Mouse (Mus musculus) heart, embryonic 12.5 days (tissue): ENCODE data around the gene Npsr1. TPM values are rescaled to one million over a fixed set of nuclear protein-coding genes. Genes with fewer than 3 reads are reported as not detected.

Experiments
- ATAC-seq: fragments of 200-750 bp; cut with Nextera tagmentation; 2 replicates; pipeline ENCODE4 v1.8.0; 2017; ENCODE audit warnings: moderate TSS enrichment, moderate library complexity; ENCODE audit not compliant: insufficient number of reproducible peaks, low FRiP score
- H3K27ac ChIP-seq: fragments of 300-500 bp; sonication (generic); 2 replicates; pipeline ENCODE4 v1.5.1; 2016; ENCODE audit warnings: mild to moderate bottlenecking, moderate library complexity; ENCODE audit not compliant: poor library complexity, severe bottlenecking
- H3K27me3 ChIP-seq: fragments of 300-500 bp; sonication (generic); replicated peaks from 2 replicates; pipeline ENCODE4 v1.6.1; 2016; ENCODE audit warnings: mild to moderate bottlenecking, moderate library complexity
- H3K36me3 ChIP-seq: fragments of 300-500 bp; sonication (generic); 2 replicates; pipeline ENCODE4 v1.6.1; 2016; ENCODE audit warnings: mild to moderate bottlenecking, moderate library complexity
- H3K4me1 ChIP-seq: fragments of 300-500 bp; sonication (generic); replicated peaks from 2 replicates; pipeline ENCODE4 v1.6.1; 2016; ENCODE audit warnings: mild to moderate bottlenecking
- H3K4me2 ChIP-seq: fragments of 300-500 bp; sonication (generic); 2 replicates; pipeline ENCODE4 v1.6.1; 2016; ENCODE audit warnings: mild to moderate bottlenecking, moderate library complexity
- H3K4me3 ChIP-seq: fragments of 300-500 bp; sonication (generic); 2 replicates; pipeline ENCODE4 v1.5.1; 2016; ENCODE audit warnings: mild to moderate bottlenecking
- H3K9ac ChIP-seq: fragments of 300-500 bp; sonication (generic); 2 replicates; pipeline ENCODE4 v1.6.1; 2016; ENCODE audit warnings: mild to moderate bottlenecking, moderate library complexity
- H3K9me3 ChIP-seq: fragments of 300-500 bp; sonication (generic); replicated peaks from 2 replicates; pipeline ENCODE4 v1.6.1; 2016; ENCODE audit warnings: mild to moderate bottlenecking, moderate library complexity
- WGBS: fragments of 180-500 bp; shearing (Covaris S2); methylation state at CpG from one replicate; pipeline ENCODE4 v1.1.7; 2016; 5-methylcytosine and 5-hydroxymethylcytosine counted together
- polyA plus RNA-seq: library from polyadenylated mRNA; unstranded; fragments of >200 nt; fragmentation: Nextera tagmentation; extraction: Ambion mirVana; gene quantifications from 2 replicates; pipeline ENCODE4 v1.2.1, GENCODE M21; 2016

Npsr1 gene
- polyA plus RNA-seq, 1 experiment from 2014 or later, result not detected

DNA sequence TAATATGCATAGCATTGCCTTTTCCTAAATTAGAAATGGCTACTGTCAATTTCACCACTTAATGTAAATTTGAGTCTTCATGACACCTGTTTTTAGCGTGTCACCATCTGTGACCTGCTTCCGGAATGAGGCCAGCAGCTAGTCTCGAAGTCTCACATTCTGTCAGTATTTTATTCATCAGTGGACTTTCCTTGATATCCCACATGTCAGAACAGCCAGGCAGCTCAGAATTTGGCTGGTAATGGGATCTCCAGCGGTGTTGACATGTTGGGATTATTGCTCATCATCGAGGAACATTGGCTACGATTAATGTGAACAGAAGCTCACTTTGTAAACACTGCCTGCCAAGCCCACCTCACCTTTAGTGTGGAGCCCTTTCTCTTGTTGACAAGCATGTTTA lies 205.1 kb downstream of the Npsr1 start:
- Histone ChIP-seq H3K4me2 (no peak overlapping the region), H3K27me3 (no peaks in the 10 kb centered on the region), H3K4me1 (no peaks in the 10 kb centered on the region), H3K27ac (no peak overlapping the region), H3K4me3 (no peak overlapping the region), H3K36me3 (no peaks in the 10 kb centered on the region), H3K9me3 (no peaks in the 10 kb centered on the region), H3K9ac (no peak overlapping the region)
- 91% methylated on average over 6 of the region's 6 CpGs for WGBS
- ATAC-seq, result no peak

DNA sequence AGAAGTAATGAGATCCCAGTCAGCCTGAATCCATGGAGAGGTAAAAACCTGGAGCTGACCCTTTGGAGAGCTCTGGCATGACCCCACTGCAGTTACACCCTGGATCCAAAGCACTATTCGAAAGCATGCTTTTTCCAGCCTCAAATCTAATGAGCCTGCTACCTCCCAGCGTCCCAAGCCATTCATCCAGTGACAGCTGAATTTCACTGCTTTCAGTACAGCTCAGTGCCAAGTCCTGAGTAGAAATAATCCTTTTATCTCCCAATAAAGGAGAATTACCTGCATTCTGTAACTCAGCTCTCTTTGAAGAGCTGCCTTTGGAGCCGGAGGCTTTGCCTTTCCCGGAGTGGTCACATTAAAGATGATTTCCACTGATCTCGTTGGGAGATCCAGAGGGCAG lies 209.2 kb downstream of the Npsr1 start:
- Histone ChIP-seq H3K4me3 (no peak overlapping the region), H3K4me1 (no peaks in the 10 kb centered on the region), H3K9ac (no peak overlapping the region), H3K27ac (no peak overlapping the region), H3K9me3 (no peaks in the 10 kb centered on the region), H3K4me2 (no peak overlapping the region), H3K36me3 (no peaks in the 10 kb centered on the region), H3K27me3 (no peaks in the 10 kb centered on the region)
- no peak for ATAC-seq
- WGBS, result 52% methylated on average over 5 of the region's 5 CpGs

DNA sequence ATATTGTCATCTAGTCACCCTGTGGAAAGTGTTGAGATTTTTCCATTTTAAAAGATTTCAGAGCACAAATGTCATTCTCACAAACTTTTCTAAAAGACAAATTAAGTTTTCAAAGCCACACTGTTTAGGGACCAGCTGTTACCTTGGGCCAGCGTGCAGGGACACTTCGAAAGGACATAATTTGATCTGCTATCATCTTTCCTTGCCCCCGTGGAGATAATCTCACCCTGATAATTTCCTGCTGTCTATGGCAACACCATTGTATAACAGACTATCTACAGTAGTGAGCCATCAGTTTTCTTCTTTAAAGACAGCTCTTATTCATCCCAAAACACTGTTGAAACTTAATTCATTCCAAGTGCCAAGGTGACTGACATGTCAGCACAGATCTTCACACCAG lies 209.6 kb downstream of the Npsr1 start:
- Histone ChIP-seq H3K9ac (no peak overlapping the region), H3K9me3 (no peaks in the 10 kb centered on the region), H3K4me3 (no peak overlapping the region), H3K27me3 (no peaks in the 10 kb centered on the region), H3K27ac (no peak overlapping the region), H3K4me1 (no peaks in the 10 kb centered on the region), H3K4me2 (no peak overlapping the region), H3K36me3 (no peaks in the 10 kb centered on the region)
- no peak for ATAC-seq
- WGBS, result 49% methylated on average over 3 of the region's 3 CpGs

DNA sequence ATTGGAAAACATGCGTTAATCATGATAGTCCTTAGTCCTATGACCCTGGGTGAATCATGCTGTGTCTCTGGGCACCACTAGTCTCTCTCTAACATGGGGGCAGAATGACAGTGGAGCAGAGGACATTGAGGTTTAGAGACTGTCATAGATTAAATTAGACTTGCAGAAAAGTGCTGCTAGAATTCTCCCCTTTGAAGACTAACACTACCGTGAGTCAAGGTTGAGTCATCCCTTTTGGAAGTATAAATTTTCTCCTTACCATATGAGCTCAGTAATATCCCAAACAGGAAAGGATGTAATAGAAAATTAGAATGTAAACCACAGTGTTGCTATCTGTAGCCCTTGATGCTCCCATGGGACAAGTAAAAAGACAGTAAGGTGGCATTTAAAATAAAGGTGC lies 218.0 kb downstream of the Npsr1 start:
- no peak overlapping the region for H3K4me2 ChIP-seq
- ATAC-seq, result no peak
- no peak overlapping the region for H3K27ac ChIP-seq
- 89% methylated on average over 2 of the region's 2 CpGs for WGBS
- peaks cover 6% of the 10 kb centered on the region for H3K4me1 ChIP-seq
- no peaks in the 10 kb centered on the region for H3K27me3 ChIP-seq
- H3K36me3 ChIP-seq, result no peaks in the 10 kb centered on the region
- no peak overlapping the region for H3K4me3 ChIP-seq
- H3K9ac ChIP-seq, result no peak overlapping the region
- no peaks in the 10 kb centered on the region for H3K9me3 ChIP-seq

DNA sequence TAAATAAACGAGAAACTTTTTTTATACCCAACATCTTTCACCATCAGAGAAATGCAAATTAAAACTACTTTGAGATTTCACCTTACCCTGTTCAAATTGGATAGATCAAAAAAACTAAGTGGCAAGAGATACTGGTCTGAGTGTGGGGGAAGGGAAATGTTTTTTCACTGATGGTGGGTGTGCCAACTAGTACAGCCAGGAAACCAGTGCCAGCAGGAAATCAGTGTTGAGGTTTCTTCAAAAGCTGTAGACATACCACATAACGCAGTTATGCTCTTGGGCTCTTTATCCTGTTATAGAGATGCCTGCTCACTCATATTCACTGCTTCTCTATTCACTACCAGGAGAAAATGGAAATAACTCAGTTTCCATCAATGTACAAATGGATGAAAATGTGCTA lies 233.9 kb downstream of the Npsr1 start:
- H3K9me3 ChIP-seq, result no peaks in the 10 kb centered on the region
- H3K4me2 ChIP-seq, result no peak overlapping the region
- no peak overlapping the region for H3K4me3 ChIP-seq
- no peak for ATAC-seq
- no peak overlapping the region for H3K27ac ChIP-seq
- no peaks in the 10 kb centered on the region for H3K36me3 ChIP-seq
- no peaks in the 10 kb centered on the region for H3K27me3 ChIP-seq
- no peak overlapping the region for H3K9ac ChIP-seq
- no peaks in the 10 kb centered on the region for H3K4me1 ChIP-seq
- WGBS, result 51% methylated on average over 2 of the region's 2 CpGs

DNA sequence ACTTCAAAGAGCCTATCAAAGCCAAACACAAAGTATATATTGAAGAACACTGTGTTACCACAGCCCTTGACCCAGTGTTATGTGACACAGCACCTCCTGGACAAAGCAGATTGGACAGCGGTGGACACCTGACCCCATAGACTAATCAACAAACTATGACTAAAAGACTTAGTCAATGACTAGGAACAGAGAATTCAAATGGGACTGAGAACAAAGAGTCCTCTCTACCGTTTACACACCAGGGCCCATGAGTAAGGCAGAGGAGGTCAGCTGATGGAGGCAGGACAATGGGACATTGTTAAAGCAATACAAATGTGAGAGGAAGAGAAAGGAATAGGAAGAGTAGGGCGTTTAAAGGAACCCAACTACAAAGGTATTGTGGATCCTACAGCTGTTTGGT lies 243.5 kb downstream of the Npsr1 start:
- no peaks in the 10 kb centered on the region for H3K9me3 ChIP-seq
- no peak for ATAC-seq
- H3K36me3 ChIP-seq, result no peaks in the 10 kb centered on the region
- H3K4me2 ChIP-seq, result no peak overlapping the region
- no peaks in the 10 kb centered on the region for H3K4me1 ChIP-seq
- H3K27ac ChIP-seq, result no peak overlapping the region
- no peak overlapping the region for H3K4me3 ChIP-seq
- no peak overlapping the region for H3K9ac ChIP-seq
- H3K27me3 ChIP-seq, result no peaks in the 10 kb centered on the region
- 66% methylated on average over 3 of the region's 3 CpGs for WGBS

DNA sequence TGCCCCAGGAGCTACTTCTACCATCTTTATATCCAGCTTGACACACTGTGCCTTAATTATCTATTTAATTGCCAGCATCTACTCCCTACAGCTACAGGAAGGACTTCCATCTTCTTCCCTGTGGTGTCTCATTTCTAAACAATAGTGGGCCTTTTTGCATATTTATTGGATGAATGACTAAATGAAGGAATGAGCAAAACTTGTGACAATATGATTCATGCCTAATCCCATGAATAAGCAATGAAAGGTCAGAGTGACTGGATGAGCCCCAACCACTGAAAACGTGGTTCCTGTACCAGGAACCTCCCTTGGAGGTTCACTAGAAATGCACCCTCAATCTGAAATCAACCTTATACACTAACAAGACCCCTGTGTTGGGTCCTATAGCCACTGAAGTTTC lies 249.2 kb downstream of the Npsr1 start:
- Histone ChIP-seq H3K9ac (no peak overlapping the region), H3K4me2 (no peak overlapping the region), H3K4me3 (no peak overlapping the region), H3K36me3 (no peaks in the 10 kb centered on the region), H3K4me1 (no peaks in the 10 kb centered on the region), H3K27me3 (no peaks in the 10 kb centered on the region), H3K9me3 (no peaks in the 10 kb centered on the region), H3K27ac (no peak overlapping the region)
- no peak for ATAC-seq
- 38% methylated on average over 1 of the region's 1 CpGs for WGBS

DNA sequence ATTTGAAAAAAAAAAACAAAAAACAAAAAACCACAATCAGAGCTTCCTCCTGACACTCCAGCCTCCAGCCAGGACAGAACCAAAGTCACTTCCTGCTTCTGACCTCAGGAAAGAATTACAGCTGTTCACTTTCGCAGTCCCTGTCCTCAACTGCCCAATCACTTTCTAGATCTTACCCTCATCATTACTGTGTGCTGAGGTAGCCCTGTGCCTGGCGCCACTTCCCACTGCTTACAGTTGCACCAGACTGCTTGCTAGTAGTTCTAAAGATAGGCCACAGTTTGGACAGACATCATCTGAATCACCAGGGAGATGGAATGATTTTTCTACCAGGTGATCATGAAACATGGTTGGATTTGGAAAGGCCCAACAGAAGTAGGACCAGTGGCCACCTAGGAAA lies 251.7 kb downstream of the Npsr1 start:
- Histone ChIP-seq H3K27ac (no peak overlapping the region), H3K9ac (no peak overlapping the region), H3K4me2 (no peak overlapping the region), H3K4me3 (no peak overlapping the region), H3K9me3 (no peaks in the 10 kb centered on the region), H3K27me3 (no peaks in the 10 kb centered on the region), H3K36me3 (no peaks in the 10 kb centered on the region), H3K4me1 (no peaks in the 10 kb centered on the region)
- ATAC-seq, result no peak
- 74% methylated on average over 2 of the region's 2 CpGs for WGBS

DNA sequence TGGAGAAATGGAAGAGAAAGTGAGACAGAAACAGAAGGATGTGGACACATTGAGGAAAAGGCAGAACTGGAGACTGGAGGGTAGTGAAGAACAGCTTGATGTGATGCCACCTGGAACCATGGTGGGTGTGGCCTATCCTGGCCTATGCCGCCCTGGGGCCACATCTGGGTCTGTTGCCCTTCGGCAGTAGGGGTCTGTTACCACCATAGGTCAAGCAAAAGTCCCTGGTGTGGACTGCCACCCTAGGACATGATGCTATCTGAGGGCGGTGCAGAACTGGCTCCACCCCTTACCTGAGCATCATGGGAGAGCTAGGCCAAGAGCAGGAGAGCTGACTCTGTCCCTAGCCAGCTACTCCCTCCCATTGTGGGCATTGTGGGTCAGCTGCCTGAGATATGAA lies 253.6 kb downstream of the Npsr1 start:
- H3K27me3 ChIP-seq, result no peaks in the 10 kb centered on the region
- whole genome bisulfite sequencing, result 86% methylated on average over 3 of the region's 3 CpGs
- H3K4me2 ChIP-seq, result no peak overlapping the region
- no peaks in the 10 kb centered on the region for H3K9me3 ChIP-seq
- H3K27ac ChIP-seq, result no peak overlapping the region
- H3K4me1 ChIP-seq, result no peaks in the 10 kb centered on the region
- H3K9ac ChIP-seq, result no peak overlapping the region
- H3K4me3 ChIP-seq, result no peak overlapping the region
- no peak for ATAC-seq
- no peaks in the 10 kb centered on the region for H3K36me3 ChIP-seq
